Mouse (Mus musculus) cerebellum, postnatal 4 days (tissue): ENCODE data around the gene Treml2.
"Not testable (repeated sequence)": the region's sequence is repeated elsewhere in the genome, so short reads cannot be mapped to it uniquely, and the experiment has no call there.

Source experiments
- DNase-seq, 2 experiments: peaks; one replicate each; pipeline ENCODE4 v3.0.0; 2022; ENCODE audit warnings: low spot score in 2 of 2, mixed read lengths in 1 of 2

Treml2 gene

GRCm38 (mm10) chr17:48293500-48294194, 5.7 kb upstream of the Treml2 start:
- DNase-seq: no peak

GRCm38 (mm10) chr17:48299756-48300155, 458 bp downstream of the Treml2 start:
- no peak for DNase-seq

- no peak for DNase-seq
Observed at GRCm38 (mm10) chr17:48300199-48300598, 901 bp downstream of the Treml2 start.

- no peak for DNase-seq
Observed at GRCm38 (mm10) chr17:48300861-48301260, 1.6 kb downstream of the Treml2 start.

- no peak for DNase-seq
Observed at GRCm38 (mm10) chr17:48301792-48302191, 2.5 kb downstream of the Treml2 start.

GRCm38 (mm10) chr17:48312124-48312523, 12.8 kb downstream of the Treml2 start:
- no peak for DNase-seq

- DNase-seq: not testable (repeated sequence)
Observed at GRCm38 (mm10) chr17:48315905-48316579, 16.7 kb downstream of the Treml2 start, which contains the start of gene B430306N03Rik. Gene B430306N03Rik (plus strand): TSS chr17:48316141.

- DNase-seq: no peak
Observed at GRCm38 (mm10) chr17:48318686-48319085, 19.4 kb downstream of the Treml2 start.

- no peak for DNase-seq
Observed at GRCm38 (mm10) chr17:48321279-48321678, 22.0 kb downstream of the Treml2 start.

- DNase-seq: no peak
Observed at GRCm38 (mm10) chr17:48323236-48323635, 23.9 kb downstream of the Treml2 start.

- DNase-seq: no peak
Observed at GRCm38 (mm10) chr17:48324258-48324657, 25.0 kb downstream of the Treml2 start.

- no peak for DNase-seq
Observed at GRCm38 (mm10) chr17:48325093-48325492, 25.8 kb downstream of the Treml2 start.

- no peak for DNase-seq
Observed at GRCm38 (mm10) chr17:48325638-48326037, 26.3 kb downstream of the Treml2 start.

- DNase-seq: no peak
Observed at GRCm38 (mm10) chr17:48326656-48327055, 27.4 kb downstream of the Treml2 start.

GRCm38 (mm10) chr17:48332524-48332923, 33.2 kb downstream of the Treml2 start:
- no peak for DNase-seq

- DNase-seq: no peak
Observed at GRCm38 (mm10) chr17:48334186-48334585, 34.9 kb downstream of the Treml2 start.

- peak; percentile 76 to 81 for DNase-seq
Observed at GRCm38 (mm10) chr17:48336857-48337256, 37.6 kb downstream of the Treml2 start.

- no peak for DNase-seq
Observed at GRCm38 (mm10) chr17:48340267-48340666, 41.0 kb downstream of the Treml2 start.

- no peak for DNase-seq
Observed at GRCm38 (mm10) chr17:48341947-48342346, 42.6 kb downstream of the Treml2 start.

- DNase-seq: no peak
Observed at GRCm38 (mm10) chr17:48343065-48343464, 43.8 kb downstream of the Treml2 start.

- no peak for DNase-seq
Observed at GRCm38 (mm10) chr17:48345824-48346223, 46.5 kb downstream of the Treml2 start.

GRCm38 (mm10) chr17:48346231-48346630, 46.9 kb downstream of the Treml2 start, which contains the start of gene Trem2:
Gene Trem2 (plus strand): TSS chr17:48346401.
- DNase-seq: no peak

- DNase-seq: no peak
Observed at GRCm38 (mm10) chr17:48346834-48347233, 47.5 kb downstream of the Treml2 start.
